Mouse (Mus musculus) CH12.LX (cell line): ENCODE measurements around the gene Jagn1. TPM values are rescaled to one million over a fixed set of nuclear protein-coding genes. Genes with fewer than 3 reads are reported as not detected.

ENCODE experiments used
- DNase-seq: peaks from one replicate; pipeline ENCODE4 v3.0.0-alpha.2; 2013; ENCODE audit errors: extremely low read depth
- H3K27ac ChIP-seq: 2 replicates; pipeline ENCODE4 v1.5.1; 2012; ENCODE audit warnings: low read depth, mild to moderate bottlenecking, control low read depth, moderate library complexity; ENCODE audit not compliant: insufficient read depth
- H3K27me3 ChIP-seq: replicated peaks from 2 replicates; pipeline ENCODE3; 2012; ENCODE audit warnings: inconsistent platforms
- H3K36me3 ChIP-seq, 2 experiments: replicated peaks in 1 of 2; 2 replicates each; pipeline versions ENCODE3 to v1.6.1; 2012; ENCODE audit warnings: inconsistent platforms in 1 of 2, low read length in 1 of 2, mild to moderate bottlenecking in 1 of 2, mixed read lengths in 1 of 2, moderate library complexity in 1 of 2; ENCODE audit not compliant: control insufficient read depth in 1 of 2, insufficient read depth in 1 of 2
- H3K4me1 ChIP-seq, 2 experiments: 2 replicates each; pipeline ENCODE4 v1.6.1; 2012; ENCODE audit warnings: inconsistent platforms in 1 of 2, moderate library complexity in 1 of 2; ENCODE audit not compliant: insufficient read depth in 2 of 2, control insufficient read depth in 1 of 2
- H3K4me2 ChIP-seq: 2 replicates; pipeline ENCODE4 v1.6.1; 2012; ENCODE audit warnings: low read depth, mild to moderate bottlenecking, control low read depth; ENCODE audit not compliant: poor library complexity, insufficient read depth, severe bottlenecking
- H3K4me3 ChIP-seq, 3 experiments: fragments of 150-350 bp in 1 of 3; sonication (generic) in 1 of 3; replicated peaks in 1 of 3; 2 replicates each; pipeline versions ENCODE3 to v1.5.1; 2011 to 2012; ENCODE audit warnings: low read depth in 2 of 3, low read length in 2 of 3, mild to moderate bottlenecking in 2 of 3, moderate library complexity in 2 of 3, control low read depth in 1 of 3, improper control_type of control experiment in 1 of 3, inconsistent platforms in 1 of 3, mixed read lengths in 1 of 3; ENCODE audit not compliant: poor library complexity in 1 of 3
- H3K79me2 ChIP-seq: replicated peaks from 2 replicates; pipeline ENCODE4 v1.6.1; 2012; ENCODE audit warnings: mild to moderate bottlenecking, moderate library complexity; ENCODE audit not compliant: control insufficient read depth, poor library complexity, insufficient read depth, severe bottlenecking; ENCODE audit errors: extremely low read depth
- H3K9ac ChIP-seq: 2 replicates; pipeline ENCODE4 v1.6.1; 2012; ENCODE audit warnings: low read depth, mild to moderate bottlenecking, control low read depth, moderate library complexity; ENCODE audit not compliant: insufficient read depth
- H3K9me3 ChIP-seq: replicated peaks from 2 replicates; pipeline ENCODE3; 2012; ENCODE audit warnings: low read length, inconsistent platforms, mixed read lengths
- CHD1 ChIP-seq: IDR thresholded peaks from 2 replicates; pipeline ENCODE4 v1.6.1; 2012; ENCODE audit warnings: low read depth, low read length, improper control_type of control experiment, inconsistent platforms
- E2F4 ChIP-seq: IDR thresholded peaks from 2 replicates; pipeline ENCODE4 v1.6.1; 2011; ENCODE audit warnings: low read depth, low read length, improper control_type of control experiment; ENCODE audit not compliant: insufficient replicate concordance
- EP300 ChIP-seq: IDR thresholded peaks from 2 replicates; pipeline ENCODE4 v1.6.1; 2011; ENCODE audit warnings: low read length, improper control_type of control experiment
- IRF4 ChIP-seq: IDR thresholded peaks from 2 replicates; pipeline ENCODE4 v1.6.1; 2014; ENCODE audit warnings: low read depth, mild to moderate bottlenecking, inconsistent platforms, low read length, improper control_type of control experiment
- JUN ChIP-seq: IDR thresholded peaks from 2 replicates; pipeline ENCODE4 v1.6.1; 2011; ENCODE audit warnings: low read depth, mild to moderate bottlenecking, low read length, improper control_type of control experiment, moderate library complexity; ENCODE audit not compliant: insufficient read depth
- KAT2A ChIP-seq: IDR thresholded peaks from 2 replicates; pipeline ENCODE4 v1.6.1; 2012; ENCODE audit warnings: low read length, improper control_type of control experiment, inconsistent platforms; ENCODE audit not compliant: insufficient replicate concordance
- MAFK ChIP-seq: IDR thresholded peaks from 2 replicates; pipeline ENCODE4 v1.6.1; 2011; ENCODE audit warnings: low read length, improper control_type of control experiment; ENCODE audit not compliant: insufficient replicate concordance
- MAX ChIP-seq: IDR thresholded peaks from 2 replicates; pipeline ENCODE4 v1.6.1; 2011; ENCODE audit warnings: low read length, improper control_type of control experiment
- MAZ ChIP-seq: IDR thresholded peaks from 2 replicates; pipeline ENCODE4 v1.6.1; 2012; ENCODE audit warnings: low read depth, mild to moderate bottlenecking, inconsistent platforms, low read length, improper control_type of control experiment, moderate library complexity
- MEF2A ChIP-seq: IDR thresholded peaks from 2 replicates; pipeline ENCODE4 v1.6.1; 2014; ENCODE audit warnings: low read depth, mild to moderate bottlenecking, inconsistent platforms, low read length, improper control_type of control experiment, borderline replicate concordance
- MXI1 ChIP-seq: IDR thresholded peaks from 2 replicates; pipeline ENCODE4 v1.6.1; 2011; ENCODE audit warnings: mild to moderate bottlenecking, low read depth, low read length, improper control_type of control experiment
- MYC ChIP-seq: IDR thresholded peaks from 2 replicates; pipeline ENCODE4 v1.6.1; 2011; ENCODE audit warnings: low read depth, mild to moderate bottlenecking, improper control_type of control experiment, low read length
- NELFE ChIP-seq: IDR thresholded peaks from 2 replicates; pipeline ENCODE4 v1.6.1; 2011; ENCODE audit warnings: low read depth, low read length, improper control_type of control experiment
- NRF1 ChIP-seq: IDR thresholded peaks from 2 replicates; pipeline ENCODE4 v1.6.1; 2014; ENCODE audit warnings: low read depth, mild to moderate bottlenecking, inconsistent platforms, low read length, improper control_type of control experiment, moderate library complexity
- PAX5 ChIP-seq: IDR thresholded peaks from 2 replicates; pipeline ENCODE4 v1.6.1; 2012; ENCODE audit warnings: low read length, inconsistent platforms, mixed read lengths
- POLR2A ChIP-seq: IDR thresholded peaks from 2 replicates; pipeline ENCODE4 v1.6.1; 2011; ENCODE audit warnings: low read depth, mild to moderate bottlenecking, improper control_type of control experiment, low read length
- RCOR1 ChIP-seq: conservative IDR thresholded peaks from 2 replicates; pipeline ENCODE4 v1.6.1; 2012; ENCODE audit warnings: low read depth, mild to moderate bottlenecking, inconsistent platforms, low read length, improper control_type of control experiment
- SIN3A ChIP-seq: IDR thresholded peaks from 2 replicates; pipeline ENCODE4 v1.6.1; 2012; ENCODE audit warnings: low read length, improper control_type of control experiment, inconsistent platforms
- TBP ChIP-seq: conservative IDR thresholded peaks from 2 replicates; pipeline ENCODE4 v1.6.1; 2011; ENCODE audit warnings: low read depth, low read length, improper control_type of control experiment
- TCF12 ChIP-seq: IDR thresholded peaks from 2 replicates; pipeline ENCODE4 v1.6.1; 2014; ENCODE audit warnings: low read depth, mild to moderate bottlenecking, inconsistent platforms, low read length, improper control_type of control experiment
- USF2 ChIP-seq: conservative IDR thresholded peaks from 2 replicates; pipeline ENCODE4 v1.6.1; 2011; ENCODE audit warnings: low read depth, low read length, improper control_type of control experiment
- ZKSCAN1 ChIP-seq: IDR thresholded peaks from 2 replicates; pipeline ENCODE4 v1.6.1; 2012; ENCODE audit warnings: low read depth, inconsistent platforms, low read length, improper control_type of control experiment, borderline replicate concordance
- ZMIZ1 ChIP-seq: IDR thresholded peaks from 2 replicates; pipeline ENCODE4 v1.6.1; 2012; ENCODE audit warnings: low read depth, mild to moderate bottlenecking, inconsistent platforms, low read length, improper control_type of control experiment
- ZNF384 ChIP-seq: IDR thresholded peaks from 2 replicates; pipeline ENCODE4 v1.6.1; 2012; ENCODE audit warnings: low read depth, low read length, improper control_type of control experiment, inconsistent platforms
- dilution Hi-C: fragments of 300-500 bp; cut with MboI; formaldehyde crosslinking; loops from 2 replicates; pipeline ENCODE4 v1.14.3; 2020; ENCODE audit warnings: low sequenced_read_pairs; ENCODE audit not compliant: extremely low pct_unique_long_range_greater_than_20kb, extremely low pct_ligation_motif_present
- in situ Hi-C: fragments of 300-500 bp; cut with MboI; formaldehyde crosslinking; loops from 3 replicates; pipeline ENCODE4 v1.14.3; 2019; ENCODE audit warnings: low sequenced_read_pairs, low pct_ligation_motif_present, low pct_unique_long_range_greater_than_20kb, mixed read lengths
- polyA plus RNA-seq: library from polyadenylated mRNA; unstranded; fragments of >175 nt; gene quantifications from 2 replicates; pipeline ENCODE4 v1.2.1, GENCODE M21; 2012; ENCODE audit warnings: low read depth; ENCODE audit not compliant: insufficient read length
- total RNA-seq, 2 experiments: library from RNA; depleted of rRNA; stranded (reverse); fragments of 300-350 nt in 1 of 2; fragments of >200 nt in 1 of 2; gene quantifications; 2 replicates each; pipeline ENCODE4 v1.2.3; 2012 to 2014

Jagn1 gene
- total and polyA plus RNA-seq, 3 experiments, result 69.2 to 106 (median 88.3) TPM

- in situ Hi-C loops, result no loop called here
Observed at GRCm38 (mm10) chr6:113396270-113397030, 45.9 kb upstream of the Jagn1 start.

GRCm38 (mm10) chr6:113402094-113402493, 40.3 kb upstream of the Jagn1 start:
- dilution Hi-C loops (no loop called here), in situ Hi-C loops (no loop called here)
- Histone ChIP-seq H3K36me3 (peaks cover 81 to 96% of the 10 kb centered on the region in 2 experiments), H3K9me3 (no peaks in the 10 kb centered on the region)
- TF ChIP-seq SIN3A, result no peak
- TF ChIP-seq ZKSCAN1, result no peak
- no peak for TF ChIP-seq KAT2A
- no peak for TF ChIP-seq MEF2A
- no peak for TF ChIP-seq ZMIZ1
- TF ChIP-seq RCOR1, result no peak
- TF ChIP-seq MAFK, result no peak
- TF ChIP-seq JUN, result no peak
- TF ChIP-seq NRF1, result no peak
- TF ChIP-seq E2F4, result no peak
- TF ChIP-seq MAZ, result no peak
- no peak for TF ChIP-seq NELFE
- no peak for TF ChIP-seq POLR2A
- no peak for TF ChIP-seq MYC
- TF ChIP-seq IRF4, result no peak
- no peak for TF ChIP-seq ZNF384
- TF ChIP-seq USF2, result no peak
- TF ChIP-seq MAX, result no peak
- no peak for TF ChIP-seq CHD1
- TF ChIP-seq, all 38 proteins: peak for 0
- Histone ChIP-seq H3K27ac (no peak overlapping the region), H3K4me1 (no peaks in the 10 kb centered on the region), H3K79me2 (no peaks in the 10 kb centered on the region), H3K4me3 (no peak overlapping the region), H3K9ac (no peak overlapping the region), H3K27me3 (no peaks in the 10 kb centered on the region), H3K4me2 (no peak overlapping the region)
- DNase-seq, result no peak

More at GRCm38 (mm10) chr6:113396270-113397030, 45.9 kb upstream of the Jagn1 start:
- no peaks in the 10 kb centered on the region for H3K27me3 ChIP-seq
- no peak for DNase-seq
- TF ChIP-seq ZKSCAN1 (no peak), MAFK (no peak), TBP (no peak), MXI1 (no peak), TCF12 (no peak), EP300 (no peak), MEF2A (no peak), PAX5 (no peak), KAT2A (no peak), IRF4 (no peak)
- peaks cover 8% of the 10 kb centered on the region for H3K9me3 ChIP-seq
- dilution Hi-C loops, result no loop called here
- no peaks in the 10 kb centered on the region for H3K79me2 ChIP-seq
- H3K27ac ChIP-seq, result no peak overlapping the region
- H3K4me1 ChIP-seq, result no peaks in the 10 kb centered on the region
- no peak overlapping the region for H3K9ac ChIP-seq
- no peak overlapping the region for H3K4me3 ChIP-seq
- H3K36me3 ChIP-seq, result peaks cover 70 to 96% of the 10 kb centered on the region in 2 experiments
- no peak overlapping the region for H3K4me2 ChIP-seq
